Mouse (Mus musculus) ovary, adult 18-20 months (tissue): ENCODE measurements at regions not wholly inside any gene's neighbourhood (a gene's known extent, or its start where the extent isn't known, plus 50 kb on each side); places are given as distances from the start of the nearest gene placed in this dataset.
A peak's percentile ranks its signal among the peaks of the same experiment; 100 is the strongest.

Experiments
- DNase-seq: peaks from one replicate; pipeline ENCODE4 v3.0.0; 2022; ENCODE audit warnings: low spot score, mixed read lengths

GRCm38 (mm10) chr6:84262766-84263165, 254.4 kb downstream of the Dysf start:
- peak; percentile 28 for DNase-seq

DNA sequence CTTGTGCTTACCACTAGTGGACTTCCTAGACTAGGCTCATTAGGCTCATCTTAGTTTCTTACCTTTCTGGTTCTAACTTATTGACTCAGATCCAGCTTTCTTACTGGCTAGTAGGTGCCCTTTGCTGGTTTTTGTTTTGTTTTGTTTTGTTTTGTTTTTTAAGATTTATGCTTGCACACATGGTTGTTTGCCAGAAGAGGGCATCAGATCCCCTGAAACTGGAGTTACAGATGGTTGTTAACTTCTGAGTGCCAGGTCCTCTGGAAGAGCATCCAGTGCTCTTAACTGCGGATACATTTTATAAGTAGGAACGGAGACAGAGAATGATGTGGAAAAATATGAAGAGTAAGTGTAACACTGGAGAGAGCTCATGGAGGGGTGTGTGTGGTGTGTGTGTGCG, 253.1 kb downstream of the Dysf start:
- DNase-seq = no peak
